Mouse (Mus musculus) megakaryocyte-erythroid progenitor cell, adult 5-6 weeks (primary cell): ENCODE measurements around the gene Actr2. TPM values are rescaled to one million over a fixed set of nuclear protein-coding genes. Genes with fewer than 3 reads are reported as not detected.

Experiments
- ATAC-seq: replicated peaks from 2 replicates; pipeline ENCODE4 v1.8.0; 2016; ENCODE audit warnings: mild to moderate bottlenecking, inconsistent platforms; ENCODE audit not compliant: severe bottlenecking, poor library complexity, low FRiP score, low TSS enrichment
- total RNA-seq, 2 experiments: library from RNA; stranded (forward) in 1 of 2; stranded (reverse) in 1 of 2; fragments of 200-1000, 215-1000 nt in 1 of 2; fragments of >200 nt in 1 of 2; fragmentation: Nextera tagmentation in 1 of 2; gene quantifications; 2 replicates each; pipeline ENCODE4 v1.2.3; 2014 to 2017

Gene Actr2
- total RNA-seq, 2 experiments from 2014 or later = 87.7 to 176 TPM

DNA sequence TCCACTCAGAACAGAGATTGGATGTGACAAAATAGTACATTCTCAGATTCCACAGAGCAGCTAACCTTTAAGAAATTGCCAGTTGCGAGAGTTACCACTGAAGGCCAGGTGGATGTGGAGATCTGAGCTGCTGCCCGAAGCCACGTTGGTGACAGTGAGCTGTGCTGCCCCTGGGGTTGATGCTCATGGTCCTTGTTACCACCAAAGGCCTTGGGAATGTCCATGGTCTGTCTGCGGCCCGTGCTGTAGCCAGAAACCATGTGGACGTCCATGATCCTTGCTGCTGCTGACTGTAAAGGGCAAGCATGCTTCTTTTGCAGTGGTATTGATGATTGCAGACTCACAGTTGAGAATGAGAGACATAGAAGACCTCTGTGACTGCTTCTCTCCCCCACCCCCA lies 84.3 kb downstream of the Actr2 start:
- ATAC-seq = no peak

DNA sequence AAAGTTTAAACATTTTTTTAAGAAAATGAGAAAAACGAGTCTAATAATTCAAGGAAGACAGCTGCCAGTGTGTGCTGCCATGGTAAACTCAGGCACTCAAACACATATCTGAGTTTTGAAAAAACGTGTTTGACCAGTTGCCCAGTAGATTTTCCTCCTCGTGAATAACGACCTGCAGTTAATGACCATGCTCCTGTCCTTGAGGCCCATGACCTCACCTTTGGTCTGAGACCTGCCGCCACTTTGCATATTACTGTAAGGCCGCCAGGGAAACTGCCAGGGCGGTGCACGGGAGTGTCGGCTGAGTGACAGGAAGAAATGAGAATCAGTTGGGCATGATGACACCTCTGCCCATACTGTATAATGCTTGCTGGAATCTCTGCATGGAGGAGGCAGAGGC lies 85.0 kb downstream of the Actr2 start:
- ATAC-seq = no peak

DNA sequence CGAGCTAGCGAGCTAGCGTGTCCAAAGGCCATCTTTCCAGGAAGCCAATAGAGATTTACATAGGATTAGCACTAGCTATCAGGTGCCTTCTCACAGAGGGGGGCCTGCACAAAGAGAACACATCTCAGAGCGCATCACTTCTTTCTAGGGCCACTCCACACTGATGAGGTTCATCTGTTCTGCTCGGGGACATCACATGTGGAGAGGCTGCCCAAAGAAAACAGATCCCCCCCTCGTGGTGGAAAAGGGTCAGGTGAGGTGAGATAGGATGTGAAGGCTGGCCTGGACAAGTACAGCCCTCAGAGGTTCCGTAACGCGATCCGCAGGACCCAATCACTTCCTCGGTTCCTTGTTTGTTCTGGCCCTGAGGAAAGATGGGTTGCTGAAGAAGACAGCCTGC lies 86.8 kb downstream of the Actr2 start:
- ATAC-seq = no peak

DNA sequence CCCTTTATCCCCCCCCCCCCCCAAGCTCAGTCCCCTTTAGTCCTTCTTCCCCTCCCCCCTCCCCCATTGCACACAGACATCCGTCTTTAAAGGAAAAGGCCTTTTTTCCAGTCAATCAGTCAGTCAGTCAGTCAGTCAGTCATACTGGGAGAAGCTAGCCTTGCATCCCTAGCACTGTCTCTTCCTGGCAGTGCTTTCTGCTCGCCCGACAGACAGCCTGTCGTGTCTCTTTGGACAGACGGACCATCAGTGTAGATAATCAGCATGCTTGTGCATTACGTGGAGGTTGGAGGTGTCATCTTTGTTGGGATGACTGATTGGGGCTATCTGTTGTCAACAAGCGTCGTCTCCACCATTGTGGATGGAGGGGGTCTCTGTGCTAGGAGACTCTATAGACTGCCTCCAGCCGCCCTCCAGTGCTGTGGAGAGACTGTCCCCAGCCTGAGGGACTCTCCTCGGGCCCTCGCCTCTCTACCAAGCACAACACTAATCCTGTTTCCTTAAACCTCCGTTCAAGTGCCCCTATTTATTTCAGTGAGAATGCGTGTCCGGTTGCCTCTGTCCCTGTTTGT lies 89.7 kb downstream of the Actr2 start:
- ATAC-seq = peak; percentile 22; the same call in 1 of the 2 replicates

DNA sequence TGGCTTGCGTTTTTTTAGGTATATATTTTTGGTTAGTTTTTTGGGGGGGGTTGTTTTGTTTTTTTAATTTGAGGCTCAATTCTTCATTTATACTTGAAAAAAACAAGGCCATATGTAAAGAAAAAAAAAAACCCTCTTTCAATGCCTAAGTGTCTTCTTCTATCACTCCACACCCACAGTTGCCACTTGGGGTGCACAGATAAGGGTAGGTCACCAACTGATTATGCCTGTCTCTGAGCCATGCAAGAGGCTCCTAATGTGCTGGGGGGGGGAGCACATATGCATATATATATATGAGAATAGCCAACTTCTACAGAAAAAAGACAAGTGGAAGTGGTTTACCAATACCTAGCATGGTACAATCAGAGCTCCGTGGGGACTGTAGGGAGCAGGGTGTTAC lies 90.3 kb downstream of the Actr2 start:
- ATAC-seq = peak; percentile 94

DNA sequence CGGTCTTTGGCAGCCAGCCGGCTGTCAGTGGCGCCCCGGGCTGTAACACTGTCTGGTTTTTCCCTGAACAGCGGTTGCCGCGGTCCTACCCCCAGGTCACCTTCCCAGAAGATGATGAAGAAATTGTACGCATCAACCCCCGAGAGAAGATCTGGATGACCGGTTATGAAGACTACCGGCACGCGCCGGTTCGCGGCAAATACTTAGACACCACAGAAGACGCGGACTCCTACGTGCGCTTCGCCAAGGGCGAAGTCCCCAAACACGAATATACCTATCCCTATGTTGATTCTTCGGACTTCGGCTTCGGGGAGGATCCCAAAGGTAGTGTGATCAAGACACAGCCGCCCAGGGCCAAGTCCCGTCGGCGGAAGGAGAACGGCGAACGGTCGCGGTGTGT lies 92.0 kb downstream of the Actr2 start:
- ATAC-seq = no peak

DNA sequence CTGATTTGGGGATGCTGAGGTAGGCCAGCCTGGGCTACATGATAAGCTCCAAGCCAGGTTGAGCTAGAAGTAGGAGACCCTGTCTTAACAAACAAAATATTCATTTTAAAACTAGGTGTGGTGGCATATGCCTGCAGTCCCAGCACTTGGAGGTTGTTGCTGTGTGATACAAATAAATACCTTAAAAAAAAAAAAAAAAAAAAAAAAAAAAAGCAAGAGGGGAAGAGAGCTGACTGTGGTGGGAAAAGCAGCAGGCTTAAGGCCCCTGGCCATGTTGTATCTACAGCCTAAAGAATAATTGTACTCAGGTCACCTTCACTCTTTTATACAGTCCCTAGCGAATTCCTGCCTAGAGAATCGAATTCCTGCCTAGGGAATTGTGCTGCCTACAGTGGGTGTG lies 93.8 kb downstream of the Actr2 start:
- ATAC-seq = no peak

DNA sequence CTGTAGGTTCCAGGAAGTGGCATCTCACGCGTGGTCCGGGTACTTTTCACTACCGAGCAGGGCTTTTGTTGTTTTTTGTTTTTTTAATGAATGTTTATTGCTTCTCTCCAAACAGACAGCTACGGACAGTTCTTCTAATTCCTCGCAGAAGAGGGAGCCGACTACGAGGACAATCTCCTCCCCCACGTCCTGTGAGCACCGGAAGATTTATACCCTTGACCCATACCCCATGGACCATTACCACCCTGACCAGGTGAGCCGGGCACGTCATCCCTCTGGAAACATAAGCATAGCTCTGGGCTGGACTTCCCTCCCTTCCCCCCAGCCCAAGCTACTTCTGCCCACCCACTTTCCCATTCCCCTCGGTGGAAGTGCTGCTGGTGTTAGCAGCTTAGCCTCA lies 94.8 kb downstream of the Actr2 start:
- ATAC-seq = no peak

DNA sequence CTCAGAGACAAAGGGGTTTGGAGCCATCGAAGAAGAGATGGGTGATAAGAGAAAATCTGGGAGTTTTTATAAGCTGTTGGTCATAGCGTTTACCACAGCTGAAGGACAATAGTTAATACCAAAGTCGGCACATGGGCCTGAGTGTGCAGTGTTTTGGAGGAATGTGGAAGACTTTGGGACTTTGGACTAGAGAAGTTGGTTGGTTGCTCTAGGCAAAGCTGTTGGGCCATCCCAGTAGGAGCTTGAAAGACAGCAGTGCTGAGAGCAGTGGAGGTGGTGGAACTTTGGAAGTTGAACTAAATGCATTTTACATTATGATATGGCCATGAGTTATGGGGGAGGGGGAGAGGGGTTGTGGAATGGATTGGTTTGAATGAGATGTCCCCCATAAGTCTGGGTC lies 99.3 kb downstream of the Actr2 start:
- no peak for ATAC-seq

Other genes with a start within 250 kb of the Actr2 start
- gene Spred2, start 188.5 kb downstream of the Actr2 start, total RNA-seq (2014; fragmentation: Nextera tagmentation) = 21.5 and 23.6 TPM in 2 replicates
- 4.6 and 5.4 TPM in 2 replicates for gene Spred2, start 188.5 kb downstream of the Actr2 start, total RNA-seq (2017)
- gene Rab1a, start 88.5 kb upstream of the Actr2 start, total RNA-seq (2014; fragmentation: Nextera tagmentation) = 69.5 and 81.8 TPM in 2 replicates
- gene Rab1a, start 88.5 kb upstream of the Actr2 start, total RNA-seq (2017) = 61.2 and 68.1 TPM in 2 replicates
- 22.6 and 22.7 TPM in 2 replicates for gene Cep68, start 136.5 kb upstream of the Actr2 start, total RNA-seq (2014; fragmentation: Nextera tagmentation)
- 24.9 and 25.7 TPM in 2 replicates for gene Cep68, start 136.5 kb upstream of the Actr2 start, total RNA-seq (2017)
- 2.0 and 2.9 TPM in 2 replicates for gene Slc1a4, start 219.8 kb upstream of the Actr2 start, total RNA-seq (2014; fragmentation: Nextera tagmentation)
- 1.4 and 2.1 TPM in 2 replicates for gene Slc1a4, start 219.8 kb upstream of the Actr2 start, total RNA-seq (2017)